Mouse (Mus musculus) CH12.LX (cell line): ENCODE data around the gene Dppa1. TPM values are rescaled to one million over a fixed set of nuclear protein-coding genes. Genes with fewer than 3 reads are reported as not detected.

Experiments
- DNase-seq: peaks from one replicate; pipeline ENCODE4 v3.0.0-alpha.2; 2013; ENCODE audit errors: extremely low read depth
- H3K27ac ChIP-seq: 2 replicates; pipeline ENCODE4 v1.5.1; 2012; ENCODE audit warnings: low read depth, mild to moderate bottlenecking, control low read depth, moderate library complexity; ENCODE audit not compliant: insufficient read depth
- H3K27me3 ChIP-seq: replicated peaks from 2 replicates; pipeline ENCODE3; 2012; ENCODE audit warnings: inconsistent platforms
- H3K36me3 ChIP-seq, 2 experiments: replicated peaks in 1 of 2; 2 replicates each; pipeline versions ENCODE3 to v1.6.1; 2012; ENCODE audit warnings: inconsistent platforms in 1 of 2, low read length in 1 of 2, mild to moderate bottlenecking in 1 of 2, mixed read lengths in 1 of 2, moderate library complexity in 1 of 2; ENCODE audit not compliant: control insufficient read depth in 1 of 2, insufficient read depth in 1 of 2
- H3K4me1 ChIP-seq, 2 experiments: 2 replicates each; pipeline ENCODE4 v1.6.1; 2012; ENCODE audit warnings: inconsistent platforms in 1 of 2, moderate library complexity in 1 of 2; ENCODE audit not compliant: insufficient read depth in 2 of 2, control insufficient read depth in 1 of 2
- H3K4me2 ChIP-seq: 2 replicates; pipeline ENCODE4 v1.6.1; 2012; ENCODE audit warnings: low read depth, mild to moderate bottlenecking, control low read depth; ENCODE audit not compliant: poor library complexity, insufficient read depth, severe bottlenecking
- H3K4me3 ChIP-seq, 3 experiments: fragments of 150-350 bp in 1 of 3; sonication (generic) in 1 of 3; replicated peaks in 1 of 3; 2 replicates each; pipeline versions ENCODE3 to v1.5.1; 2011 to 2012; ENCODE audit warnings: low read depth in 2 of 3, low read length in 2 of 3, mild to moderate bottlenecking in 2 of 3, moderate library complexity in 2 of 3, control low read depth in 1 of 3, improper control_type of control experiment in 1 of 3, inconsistent platforms in 1 of 3, mixed read lengths in 1 of 3; ENCODE audit not compliant: poor library complexity in 1 of 3
- H3K79me2 ChIP-seq: replicated peaks from 2 replicates; pipeline ENCODE4 v1.6.1; 2012; ENCODE audit warnings: mild to moderate bottlenecking, moderate library complexity; ENCODE audit not compliant: control insufficient read depth, poor library complexity, insufficient read depth, severe bottlenecking; ENCODE audit errors: extremely low read depth
- H3K9ac ChIP-seq: 2 replicates; pipeline ENCODE4 v1.6.1; 2012; ENCODE audit warnings: low read depth, mild to moderate bottlenecking, control low read depth, moderate library complexity; ENCODE audit not compliant: insufficient read depth
- H3K9me3 ChIP-seq: replicated peaks from 2 replicates; pipeline ENCODE3; 2012; ENCODE audit warnings: low read length, inconsistent platforms, mixed read lengths
- BHLHE40 ChIP-seq: IDR thresholded peaks from 2 replicates; pipeline ENCODE4 v1.6.1; 2011; ENCODE audit warnings: mild to moderate bottlenecking, low read depth, low read length, improper control_type of control experiment
- CHD1 ChIP-seq: IDR thresholded peaks from 2 replicates; pipeline ENCODE4 v1.6.1; 2012; ENCODE audit warnings: low read depth, low read length, improper control_type of control experiment, inconsistent platforms
- CHD2 ChIP-seq: IDR thresholded peaks from 2 replicates; pipeline ENCODE4 v1.6.1; 2011; ENCODE audit warnings: low read length, improper control_type of control experiment
- CTCF ChIP-seq, 2 experiments: IDR thresholded peaks in 1 of 2; conservative IDR thresholded peaks in 1 of 2; 2 replicates each; pipeline ENCODE4 v1.5.1; 2011 to 2012; ENCODE audit warnings: low read depth in 2 of 2, low read length in 2 of 2, improper control_type of control experiment in 1 of 2, inconsistent platforms in 1 of 2, mild to moderate bottlenecking in 1 of 2, moderate library complexity in 1 of 2
- ETS1 ChIP-seq: conservative IDR thresholded peaks from 2 replicates; pipeline ENCODE4 v1.6.1; 2012; ENCODE audit warnings: low read depth, mild to moderate bottlenecking, inconsistent platforms, low read length, improper control_type of control experiment, moderate library complexity
- HCFC1 ChIP-seq: IDR thresholded peaks from 2 replicates; pipeline ENCODE4 v1.6.1; 2012; ENCODE audit warnings: low read depth, mild to moderate bottlenecking, inconsistent platforms, low read length, improper control_type of control experiment
- JUN ChIP-seq: IDR thresholded peaks from 2 replicates; pipeline ENCODE4 v1.6.1; 2011; ENCODE audit warnings: low read depth, mild to moderate bottlenecking, low read length, improper control_type of control experiment, moderate library complexity; ENCODE audit not compliant: insufficient read depth
- JUND ChIP-seq: conservative IDR thresholded peaks from 2 replicates; pipeline ENCODE4 v1.6.1; 2011; ENCODE audit warnings: low read depth, low read length, improper control_type of control experiment
- KAT2A ChIP-seq: IDR thresholded peaks from 2 replicates; pipeline ENCODE4 v1.6.1; 2012; ENCODE audit warnings: low read length, improper control_type of control experiment, inconsistent platforms; ENCODE audit not compliant: insufficient replicate concordance
- MAX ChIP-seq: IDR thresholded peaks from 2 replicates; pipeline ENCODE4 v1.6.1; 2011; ENCODE audit warnings: low read length, improper control_type of control experiment
- MEF2A ChIP-seq: IDR thresholded peaks from 2 replicates; pipeline ENCODE4 v1.6.1; 2014; ENCODE audit warnings: low read depth, mild to moderate bottlenecking, inconsistent platforms, low read length, improper control_type of control experiment, borderline replicate concordance
- NRF1 ChIP-seq: IDR thresholded peaks from 2 replicates; pipeline ENCODE4 v1.6.1; 2014; ENCODE audit warnings: low read depth, mild to moderate bottlenecking, inconsistent platforms, low read length, improper control_type of control experiment, moderate library complexity
- POLR2A ChIP-seq: IDR thresholded peaks from 2 replicates; pipeline ENCODE4 v1.6.1; 2011; ENCODE audit warnings: low read depth, mild to moderate bottlenecking, improper control_type of control experiment, low read length
- RAD21 ChIP-seq: IDR thresholded peaks from 2 replicates; pipeline ENCODE4 v1.6.1; 2011; ENCODE audit warnings: low read depth, mild to moderate bottlenecking, low read length, improper control_type of control experiment, moderate library complexity
- SIN3A ChIP-seq: IDR thresholded peaks from 2 replicates; pipeline ENCODE4 v1.6.1; 2012; ENCODE audit warnings: low read length, improper control_type of control experiment, inconsistent platforms
- UBTF ChIP-seq: IDR thresholded peaks from 2 replicates; pipeline ENCODE4 v1.6.1; 2012; ENCODE audit warnings: low read depth, mild to moderate bottlenecking, inconsistent platforms, low read length, improper control_type of control experiment, moderate library complexity
- USF2 ChIP-seq: conservative IDR thresholded peaks from 2 replicates; pipeline ENCODE4 v1.6.1; 2011; ENCODE audit warnings: low read depth, low read length, improper control_type of control experiment
- ZC3H11A ChIP-seq: IDR thresholded peaks from 2 replicates; pipeline ENCODE4 v1.6.1; 2012; ENCODE audit warnings: low read depth, mild to moderate bottlenecking, inconsistent platforms, low read length, improper control_type of control experiment
- ZMIZ1 ChIP-seq: IDR thresholded peaks from 2 replicates; pipeline ENCODE4 v1.6.1; 2012; ENCODE audit warnings: low read depth, mild to moderate bottlenecking, inconsistent platforms, low read length, improper control_type of control experiment
- ZNF384 ChIP-seq: IDR thresholded peaks from 2 replicates; pipeline ENCODE4 v1.6.1; 2012; ENCODE audit warnings: low read depth, low read length, improper control_type of control experiment, inconsistent platforms
- dilution Hi-C: fragments of 300-500 bp; cut with MboI; formaldehyde crosslinking; loops from 2 replicates; pipeline ENCODE4 v1.14.3; 2020; ENCODE audit warnings: low sequenced_read_pairs; ENCODE audit not compliant: extremely low pct_unique_long_range_greater_than_20kb, extremely low pct_ligation_motif_present
- in situ Hi-C: fragments of 300-500 bp; cut with MboI; formaldehyde crosslinking; loops from 3 replicates; pipeline ENCODE4 v1.14.3; 2019; ENCODE audit warnings: low sequenced_read_pairs, low pct_ligation_motif_present, low pct_unique_long_range_greater_than_20kb, mixed read lengths
- polyA plus RNA-seq: library from polyadenylated mRNA; unstranded; fragments of >175 nt; gene quantifications from 2 replicates; pipeline ENCODE4 v1.2.1, GENCODE M21; 2012; ENCODE audit warnings: low read depth; ENCODE audit not compliant: insufficient read length
- total RNA-seq, 2 experiments: library from RNA; depleted of rRNA; stranded (reverse); fragments of 300-350 nt in 1 of 2; fragments of >200 nt in 1 of 2; gene quantifications; 2 replicates each; pipeline ENCODE4 v1.2.3; 2012 to 2014

Dppa1 gene
- total and polyA plus RNA-seq, 3 experiments = not detected

GRCm38 (mm10) chr11:46561096-46561495 is 68.0 kb downstream of the Dppa1 start:
- Histone ChIP-seq H3K9ac (no peak overlapping the region), H3K4me1 (no peaks in the 10 kb centered on the region), H3K79me2 (no peaks in the 10 kb centered on the region), H3K27ac (no peak overlapping the region)
- DNase-seq = no peak
- TF ChIP-seq MEF2A = no peak
- TF ChIP-seq KAT2A = no peak
- no peak for TF ChIP-seq USF2
- no peak for TF ChIP-seq ETS1
- TF ChIP-seq CHD2 = no peak
- no peak for TF ChIP-seq MAX
- no peak for TF ChIP-seq NRF1
- TF ChIP-seq CTCF (conservative IDR thresholded peaks at IDR 0.05 in 1 of 2, IDR thresholded peaks at IDR 0.05 in 1 of 2; ENCODE audit: low read depth in 2 of 2, low read length in 2 of 2) = no peak
- no peak for TF ChIP-seq JUND
- TF ChIP-seq ZC3H11A = no peak
- no peak for TF ChIP-seq BHLHE40
- no peak for TF ChIP-seq ZMIZ1
- no peak for TF ChIP-seq RAD21
- TF ChIP-seq HCFC1 = no peak
- TF ChIP-seq CHD1 = no peak
- no peak for TF ChIP-seq ZNF384
- TF ChIP-seq SIN3A = no peak
- TF ChIP-seq UBTF = no peak
- no peak for TF ChIP-seq JUN
- TF ChIP-seq POLR2A = no peak
- TF ChIP-seq, all 38 proteins: peak for 0
- in situ Hi-C loops = no loop called here
- dilution Hi-C loops = no loop called here
- H3K27me3 ChIP-seq = no peaks in the 10 kb centered on the region
- no peaks in the 10 kb centered on the region for H3K36me3 ChIP-seq
- H3K9me3 ChIP-seq = no peaks in the 10 kb centered on the region
- H3K4me3 ChIP-seq = no peak overlapping the region
- no peak overlapping the region for H3K4me2 ChIP-seq

Other genes starting within 250 kb of the Dppa1 start
- gene Itk, start 239.7 kb downstream of the Dppa1 start, total RNA-seq (2012; rRNA removed) = 0.29 and 0.64 TPM in 2 replicates
- gene Itk, start 239.7 kb downstream of the Dppa1 start, total RNA-seq (2014; rRNA removed) = 0.11 and 0.14 TPM in 2 replicates
- 0.14 and 0.17 TPM in 2 replicates for gene Itk, start 239.7 kb downstream of the Dppa1 start, polyA plus RNA-seq
- 2.6 and 2.7 TPM in 2 replicates for gene Fam71b, start 232.7 kb downstream of the Dppa1 start, total RNA-seq (2012; rRNA removed)
- gene Fam71b, start 232.7 kb downstream of the Dppa1 start, total RNA-seq (2014; rRNA removed) = 0.46 TPM in 1 of 2 replicates, not detected in the other
- 2.4 and 2.6 TPM in 2 replicates for gene Fam71b, start 232.7 kb downstream of the Dppa1 start, polyA plus RNA-seq
- 32.7 and 37.1 TPM in 2 replicates for gene Med7, start 192.3 kb downstream of the Dppa1 start, total RNA-seq (2012; rRNA removed)
- 104 and 115 TPM in 2 replicates for gene Med7, start 192.3 kb downstream of the Dppa1 start, total RNA-seq (2014; rRNA removed)
- 59.9 and 60.0 TPM in 2 replicates for gene Med7, start 192.3 kb downstream of the Dppa1 start, polyA plus RNA-seq
- gene Havcr2, start 174.3 kb downstream of the Dppa1 start, total RNA-seq (2012; rRNA removed) = 0.08 TPM in 1 of 2 replicates, not detected in the other
- gene Havcr2, start 174.3 kb downstream of the Dppa1 start, total RNA-seq (2014; rRNA removed) = 0.20 and 0.27 TPM in 2 replicates
- 0.44 and 0.60 TPM in 2 replicates for gene Havcr2, start 174.3 kb downstream of the Dppa1 start, polyA plus RNA-seq
- not detected in 2 replicates for gene Gm12169, start 105.0 kb downstream of the Dppa1 start, total RNA-seq (2012; rRNA removed)
- gene Gm12169, start 105.0 kb downstream of the Dppa1 start, total RNA-seq (2014; rRNA removed) = not detected in 2 replicates
- not detected in 2 replicates for gene Gm12169, start 105.0 kb downstream of the Dppa1 start, polyA plus RNA-seq
- not detected in 2 replicates for gene BC053393, start 57.7 kb downstream of the Dppa1 start, total RNA-seq (2012; rRNA removed)
- gene BC053393, start 57.7 kb downstream of the Dppa1 start, total RNA-seq (2014; rRNA removed) = not detected in 2 replicates
- gene BC053393, start 57.7 kb downstream of the Dppa1 start, polyA plus RNA-seq = not detected in 2 replicates
- gene Timd2, start 77.8 kb upstream of the Dppa1 start, total RNA-seq (2012; rRNA removed) = 66.3 and 75.1 TPM in 2 replicates
- gene Timd2, start 77.8 kb upstream of the Dppa1 start, total RNA-seq (2014; rRNA removed) = 212 and 241 TPM in 2 replicates
- gene Timd2, start 77.8 kb upstream of the Dppa1 start, polyA plus RNA-seq = 119 and 133 TPM in 2 replicates
- 0.08 TPM in 1 of 2 replicates, not detected in the other for gene Havcr1, start 105.8 kb upstream of the Dppa1 start, total RNA-seq (2012; rRNA removed)
- 0.38 TPM in 1 of 2 replicates, not detected in the other for gene Havcr1, start 105.8 kb upstream of the Dppa1 start, total RNA-seq (2014; rRNA removed)
- gene Havcr1, start 105.8 kb upstream of the Dppa1 start, polyA plus RNA-seq = 0.50 and 0.90 TPM in 2 replicates
- gene Timd4, start 181.5 kb upstream of the Dppa1 start, total RNA-seq (2012; rRNA removed) = not detected in 2 replicates
- gene Timd4, start 181.5 kb upstream of the Dppa1 start, total RNA-seq (2014; rRNA removed) = not detected in 2 replicates
- gene Timd4, start 181.5 kb upstream of the Dppa1 start, polyA plus RNA-seq = not detected in 2 replicates